Mouse (Mus musculus): Measurements from ENCODE around the gene Gclc.

DNA sequence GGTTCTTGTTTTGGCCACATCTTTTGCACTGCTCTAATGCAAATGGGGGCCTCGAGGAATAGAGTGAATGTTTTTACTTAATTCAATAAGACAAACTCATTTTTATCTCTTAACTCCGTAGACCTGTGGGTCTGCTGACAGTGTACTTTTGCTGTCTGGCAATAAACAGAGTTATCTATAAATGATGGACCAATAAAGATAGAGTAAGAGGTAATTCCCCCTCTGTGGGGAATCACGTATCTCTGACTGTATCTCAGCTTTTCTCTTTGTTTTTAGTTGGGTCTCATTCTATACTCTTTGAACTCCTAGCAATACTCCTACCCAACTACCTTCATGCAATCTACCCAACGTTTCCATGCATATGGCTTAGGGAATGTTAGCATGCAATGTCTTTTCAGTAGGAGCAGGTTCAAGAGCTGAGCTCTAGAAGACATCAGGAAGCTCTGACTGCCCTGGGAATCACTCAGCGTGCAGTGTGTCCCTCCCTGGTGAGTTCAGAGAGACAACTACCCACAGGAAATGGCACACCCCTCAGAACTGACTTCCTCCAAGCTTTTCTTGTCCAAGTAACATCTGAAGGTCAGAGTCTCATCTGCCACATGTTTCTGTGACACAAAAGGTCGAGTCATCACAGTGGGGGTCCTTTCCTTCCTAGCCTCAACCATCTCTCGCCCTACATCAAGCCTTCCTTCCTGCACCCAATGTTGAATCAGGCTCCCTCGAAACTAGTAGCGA lies 80.1 kb downstream of the Gclc start:
- TF ChIP-seq CTCF (IDR thresholded peaks at IDR 0.05; ENCODE audit: low read depth) (no peak), EP300 (IDR thresholded peaks at IDR 0.05; ENCODE audit: low read depth) (no peak)
